Mouse (Mus musculus): Measurements from ENCODE around the gene Snrnp27.
A peak's percentile ranks its signal among the peaks of the same experiment; 100 is the strongest.

- TF ChIP-seq CHD2 (IDR thresholded peaks at IDR 0.05; ENCODE audit: low read depth, low read length), result no peak
- TF ChIP-seq MAFK (IDR thresholded peaks at IDR 0.05; ENCODE audit: insufficient read depth, low read depth, low read length), result no peak
- no peak for TF ChIP-seq ZNF384 (IDR thresholded peaks at IDR 0.05; ENCODE audit: low read depth, low read length)
- no peak for TF ChIP-seq HCFC1 (IDR thresholded peaks at IDR 0.05; ENCODE audit: borderline replicate concordance, insufficient read depth, low read length)
- TF ChIP-seq ZC3H11A (IDR thresholded peaks at IDR 0.05; ENCODE audit: borderline replicate concordance, low read depth, low read length), result peak; percentile 52; the same call in 1 of the 2 replicates
Measured at GRCm38 (mm10) chr6:86670873-86671272, 13.4 kb downstream of the Snrnp27 start.

Data from ES-E14 (cell line).